Mouse (Mus musculus) heart, adult 2 months (tissue): ENCODE measurements around the gene Madd. TPM values are rescaled to one million over a fixed set of nuclear protein-coding genes. Genes with fewer than 3 reads are reported as not detected.
A peak's percentile ranks its signal among the peaks of the same experiment; 100 is the strongest.

Experiments used
- DNase-seq, 2 experiments: peaks; one replicate each; pipeline ENCODE4 v3.0.0; 2021
- H3K27ac ChIP-seq: fragments of 200-600 bp; 2 replicates; pipeline ENCODE4 v1.8.1; 2022
- H3K27me3 ChIP-seq: fragments of 200-500 bp; 2 replicates; pipeline ENCODE4 v1.6.1; 2012; ENCODE audit warnings: mild to moderate bottlenecking, low read length, inconsistent platforms, mixed read lengths; ENCODE audit not compliant: control insufficient read depth, insufficient read depth
- H3K36me3 ChIP-seq: fragments of 200-500 bp; 2 replicates; pipeline ENCODE4 v1.6.1; 2012; ENCODE audit warnings: low read length, inconsistent platforms; ENCODE audit not compliant: control insufficient read depth, insufficient read depth
- H3K4me1 ChIP-seq: fragments of 200-500 bp; 2 replicates; pipeline ENCODE4 v1.6.1; 2011; ENCODE audit warnings: low read length; ENCODE audit not compliant: control insufficient read depth, insufficient read depth
- H3K4me3 ChIP-seq: fragments of 200-600 bp; 2 replicates; pipeline ENCODE4 v1.8.1; 2022
- H3K79me2 ChIP-seq: fragments of 200-500 bp; replicated peaks from 2 replicates; pipeline ENCODE4 v1.6.1; 2012; ENCODE audit warnings: mild to moderate bottlenecking, inconsistent platforms, low read length, moderate library complexity, mixed read lengths; ENCODE audit not compliant: control insufficient read depth, insufficient read depth
- H3K9ac ChIP-seq: fragments of 200-500 bp; 2 replicates; pipeline ENCODE4 v1.6.1; 2012; ENCODE audit warnings: low read depth, mild to moderate bottlenecking, control low read depth, inconsistent platforms, low read length, mixed read lengths
- CTCF ChIP-seq: fragments of 200-600 bp; IDR thresholded peaks from 2 replicates; pipeline ENCODE4 v1.8.1; 2022; ENCODE audit warnings: antibody characterized with exemption, mild to moderate bottlenecking, moderate library complexity
- EP300 ChIP-seq: fragments of 200-500 bp; IDR thresholded peaks from 2 replicates; pipeline ENCODE4 v1.6.1; 2011; ENCODE audit warnings: low read depth, low read length, control low read depth; ENCODE audit not compliant: insufficient read depth
- POLR2A ChIP-seq: fragments of 200-500 bp; IDR thresholded peaks from 2 replicates; pipeline ENCODE4 v1.6.1; 2011; ENCODE audit warnings: mild to moderate bottlenecking, low read depth, low read length, control low read depth; ENCODE audit not compliant: insufficient read depth
- WGBS: fragments of 180-500 bp; shearing (Covaris S2); methylation state at CpG from one replicate; pipeline ENCODE4 v1.1.7; 2018; 5-methylcytosine and 5-hydroxymethylcytosine counted together
- intact Hi-C: fragments of 180-260 bp; cut with DNase I; formaldehyde crosslinking; loops from one replicate; pipeline ENCODE4 v1.15.1; 2025
- polyA plus RNA-seq: library from polyadenylated mRNA; depleted of rRNA; stranded (reverse); fragments of >200 nt; gene quantifications from 2 replicates; pipeline ENCODE4 v1.2.3, GENCODE M21; 2012
- total RNA-seq, 2 experiments: library from RNA; stranded (reverse); gene quantifications; 2 replicates each; pipeline ENCODE4 v1.2.3; 2021

Gene Madd
- total and polyA plus RNA-seq, 3 experiments = 4.7 to 8.5 (median 6.1) TPM

GRCm38 (mm10) chr2:91130126-91130525 is 53.5 kb downstream of the Madd start:
- no peaks in the 10 kb centered on the region for H3K4me1 ChIP-seq
- DNase-seq = peak; percentile 40 to 67
- no peaks in the 10 kb centered on the region for H3K36me3 ChIP-seq
- H3K4me3 ChIP-seq = no peak overlapping the region
- intact Hi-C loops = no loop called here
- peak; percentile 64; the same call in 1 of the 2 replicates for TF ChIP-seq EP300
- no peak for TF ChIP-seq CTCF
- WGBS = 53% methylated on average over 6 of the region's 6 CpGs
- H3K27me3 ChIP-seq = no peaks in the 10 kb centered on the region
- peak overlapping the region; percentile 16; the same call in 1 of the 2 replicates for H3K27ac ChIP-seq
- H3K9ac ChIP-seq = no peak overlapping the region
- no peaks in the 10 kb centered on the region for H3K79me2 ChIP-seq

- intact Hi-C loops = no loop called here
- H3K4me3 ChIP-seq = no peak overlapping the region
- no peaks in the 10 kb centered on the region for H3K36me3 ChIP-seq
- DNase-seq = no peak
- no peaks in the 10 kb centered on the region; the same call in 1 of the 2 replicates for H3K4me1 ChIP-seq
- WGBS = 68% methylated on average over 5 of the region's 5 CpGs
- H3K79me2 ChIP-seq = no peaks in the 10 kb centered on the region
- TF ChIP-seq CTCF = no peak
- TF ChIP-seq POLR2A = peak; percentile 35; the same call in 1 of the 2 replicates
- no peak overlapping the region for H3K27ac ChIP-seq
- H3K27me3 ChIP-seq = no peaks in the 10 kb centered on the region
- H3K9ac ChIP-seq = no peak overlapping the region
These were observed 54.9 kb downstream of the Madd start for GRCm38 (mm10) chr2:91128761-91129160.

GRCm38 (mm10) chr2:91125101-91125500 is 58.5 kb downstream of the Madd start:
- intact Hi-C loops = no loop called here
- H3K9ac ChIP-seq = no peak overlapping the region
- 52% methylated on average over 10 of the region's 10 CpGs for WGBS

GRCm38 (mm10) chr2:91123521-91123920 is 60.1 kb downstream of the Madd start:
- Histone ChIP-seq H3K36me3 (no peaks in the 10 kb centered on the region), H3K4me3 (no peak overlapping the region), H3K27me3 (no peaks in the 10 kb centered on the region), H3K4me1 (no peaks in the 10 kb centered on the region; the same call in 1 of the 2 replicates), H3K79me2 (no peaks in the 10 kb centered on the region), H3K27ac (no peak overlapping the region), H3K9ac (no peak overlapping the region)
- intact Hi-C loops = no loop called here
- DNase-seq = no peak
- TF ChIP-seq POLR2A (0 out of 2 replicates have a peak, but pooled peaks have one; percentile 25), EP300 (no peak)
- WGBS = 43% methylated on average over 6 of the region's 6 CpGs

More at GRCm38 (mm10) chr2:91125101-91125500, 58.5 kb downstream of the Madd start:
- no peaks in the 10 kb centered on the region for H3K79me2 ChIP-seq
- H3K27me3 ChIP-seq = no peaks in the 10 kb centered on the region
- H3K36me3 ChIP-seq = no peaks in the 10 kb centered on the region
- no peak overlapping the region for H3K27ac ChIP-seq
- TF ChIP-seq POLR2A (no peak; the same call in 1 of the 2 replicates), CTCF (no peak), EP300 (no peak)
- DNase-seq = peak in 1 of 2 experiments; percentile 19
- H3K4me3 ChIP-seq = no peak overlapping the region
- no peaks in the 10 kb centered on the region; the same call in 1 of the 2 replicates for H3K4me1 ChIP-seq

- Histone ChIP-seq H3K9ac (peak overlapping the region; percentile 43), H3K36me3 (no peaks in the 10 kb centered on the region), H3K27ac (no peak overlapping the region), H3K27me3 (no peaks in the 10 kb centered on the region), H3K79me2 (no peaks in the 10 kb centered on the region), H3K4me3 (peak overlapping the region; percentile 53; the same call in 1 of the 2 replicates), H3K4me1 (no peaks in the 10 kb centered on the region; the same call in 1 of the 2 replicates)
- no peak for TF ChIP-seq POLR2A
- TF ChIP-seq EP300 = 0 out of 2 replicates have a peak, but pooled peaks have one; percentile 4
- no peak for DNase-seq
- WGBS = 45% methylated on average over 8 of the region's 8 CpGs
- intact Hi-C loops = no loop called here
These were observed 62.1 kb downstream of the Madd start for GRCm38 (mm10) chr2:91121497-91121896.

- peak overlapping the region; percentile 53 for H3K4me3 ChIP-seq
- H3K79me2 ChIP-seq = no peaks in the 10 kb centered on the region
- no peaks in the 10 kb centered on the region for H3K27me3 ChIP-seq
- DNase-seq = no peak
- H3K4me1 ChIP-seq = no peaks in the 10 kb centered on the region; the same call in 1 of the 2 replicates
- 0 out of 2 replicates have a peak, but pooled peaks have one; percentile 17 for TF ChIP-seq EP300
- no peak for TF ChIP-seq CTCF
- TF ChIP-seq POLR2A = 0 out of 2 replicates have a peak, but pooled peaks have one; percentile 26
- WGBS = 53% methylated on average over 6 of the region's 6 CpGs
- no peaks in the 10 kb centered on the region for H3K36me3 ChIP-seq
- no peak overlapping the region for H3K27ac ChIP-seq
- intact Hi-C loops = no loop called here
- H3K9ac ChIP-seq = peak overlapping the region; percentile 43
These were observed 62.6 kb downstream of the Madd start for GRCm38 (mm10) chr2:91121011-91121410.
